Mouse (Mus musculus) spleen, adult 2 months (tissue): ENCODE measurements around the gene Crtam.

Source experiments
- CTCF ChIP-seq: fragments of 200-500 bp; IDR thresholded peaks from 2 replicates; pipeline ENCODE4 v1.5.1; 2011; ENCODE audit warnings: mild to moderate bottlenecking, inconsistent platforms; ENCODE audit not compliant: insufficient read depth, insufficient read length, insufficient replicate concordance; ENCODE audit errors: extremely low read depth
- POLR2A ChIP-seq: fragments of 200-500 bp; IDR thresholded peaks from 2 replicates; pipeline ENCODE4 v1.6.1; 2011; ENCODE audit warnings: low read depth, low read length, inconsistent platforms

GRCm38 (mm10) chr9:40964418-40964714, 40.1 kb downstream of the Crtam start:
- TF ChIP-seq POLR2A (no peak), CTCF (no peak)
